Mouse (Mus musculus) lung, postnatal 0 days (tissue): ENCODE measurements at regions not wholly inside any gene's neighbourhood (a gene's known extent, or its start where the extent isn't known, plus 50 kb on each side); places are given as distances from the start of the nearest gene placed in this dataset.

Experiments used
- CTCF ChIP-seq: IDR thresholded peaks from 2 replicates; pipeline ENCODE4 v1.5.1; 2016; ENCODE audit warnings: antibody characterized with exemption, mild to moderate bottlenecking
- EP300 ChIP-seq: IDR thresholded peaks from 2 replicates; pipeline ENCODE4 v1.6.1; 2016; ENCODE audit warnings: antibody characterized with exemption, mild to moderate bottlenecking, control low read depth

DNA sequence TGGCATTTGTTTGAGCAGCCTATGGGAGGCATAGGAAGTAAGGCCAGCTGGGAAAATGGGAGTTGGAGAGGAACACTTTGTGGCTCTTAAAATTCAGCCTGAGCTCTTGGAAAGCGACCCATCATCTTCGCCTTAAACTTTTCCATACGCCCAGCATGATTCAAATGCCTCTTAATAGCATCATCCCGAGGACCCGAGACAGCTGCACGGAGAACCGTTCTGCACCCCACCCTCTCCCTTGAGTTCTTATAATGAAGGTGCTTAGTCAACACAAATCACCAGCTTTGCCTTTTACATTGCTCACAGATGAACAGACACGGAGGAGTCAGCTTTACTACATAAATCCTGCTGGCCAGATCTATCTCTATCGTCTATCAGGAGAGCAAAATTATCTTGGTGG, 104.6 kb upstream of the Ldah start:
- no peak for TF ChIP-seq CTCF
- TF ChIP-seq EP300 = no peak
